Mouse (Mus musculus) liver, embryonic 14.5 days (tissue): ENCODE measurements around the gene Sh2d1b2. TPM values are rescaled to one million over a fixed set of nuclear protein-coding genes. Genes with fewer than 3 reads are reported as not detected.
"Not testable (repeated sequence)": the region's sequence is repeated elsewhere in the genome, so short reads cannot be mapped to it uniquely, and the experiment has no call there.

Experiments used
- ATAC-seq: fragments of 200-750 bp; cut with Nextera tagmentation; 2 replicates; pipeline ENCODE4 v1.8.0; 2017; ENCODE audit warnings: moderate number of reproducible peaks, mild to moderate bottlenecking, moderate library complexity; ENCODE audit not compliant: insufficient read depth
- DNase-seq, 3 experiments: peaks; one replicate each; pipeline ENCODE4 v3.0.0-alpha.2; 2012 to 2013; ENCODE audit warnings: low read depth in 3 of 3, low spot score in 3 of 3
- H3K27ac ChIP-seq: fragments of 300-500 bp; sonication (generic); 2 replicates; pipeline ENCODE4 v1.5.1; 2014; ENCODE audit warnings: moderate library complexity, mild to moderate bottlenecking, control low read depth, inconsistent platforms
- H3K27me3 ChIP-seq: fragments of 300-500 bp; sonication (generic); 2 replicates; pipeline ENCODE4 v1.6.1; 2014; ENCODE audit warnings: mild to moderate bottlenecking, low read length, moderate library complexity; ENCODE audit not compliant: control insufficient read depth, insufficient read depth
- H3K36me3 ChIP-seq: fragments of 300-500 bp; sonication (generic); replicated peaks from 2 replicates; pipeline ENCODE4 v1.6.1; 2014; ENCODE audit warnings: low read depth; ENCODE audit not compliant: control insufficient read depth, insufficient read depth
- H3K4me1 ChIP-seq, 2 experiments: fragments of 200-500 bp in 1 of 2; fragments of 300-500 bp in 1 of 2; sonication (generic) in 1 of 2; replicated peaks; 2 replicates each; pipeline ENCODE4 v1.6.1; 2012 to 2014; ENCODE audit warnings: antibody characterized with exemption in 1 of 2, inconsistent platforms in 1 of 2, low read length in 1 of 2; ENCODE audit not compliant: control insufficient read depth in 2 of 2, insufficient read depth in 2 of 2
- H3K4me2 ChIP-seq: fragments of 300-500 bp; sonication (generic); 2 replicates; pipeline ENCODE4 v1.6.1; 2014; ENCODE audit warnings: low read depth, mild to moderate bottlenecking, control low read depth, moderate library complexity
- H3K4me3 ChIP-seq, 2 experiments: fragments of 200-500 bp in 1 of 2; fragments of 300-500 bp in 1 of 2; sonication (generic) in 1 of 2; 2 replicates each; pipeline ENCODE4 v1.5.1; 2012 to 2014; ENCODE audit warnings: low read depth in 2 of 2, low read length in 2 of 2, mild to moderate bottlenecking in 2 of 2, control low read depth in 1 of 2, inconsistent platforms in 1 of 2, moderate library complexity in 1 of 2; ENCODE audit not compliant: insufficient read depth in 1 of 2
- H3K9ac ChIP-seq: fragments of 300-500 bp; sonication (generic); replicated peaks from 2 replicates; pipeline ENCODE4 v1.6.1; 2014; ENCODE audit warnings: mild to moderate bottlenecking, control low read depth, moderate library complexity
- H3K9me3 ChIP-seq: fragments of 300-500 bp; sonication (generic); 2 replicates; pipeline ENCODE4 v1.6.1; 2016; ENCODE audit warnings: low read length, mixed read lengths; ENCODE audit not compliant: control insufficient read depth
- CTCF ChIP-seq: IDR thresholded peaks from 2 replicates; pipeline ENCODE4 v1.5.1; 2016; ENCODE audit warnings: antibody characterized with exemption, low read depth, control low read depth
- EP300 ChIP-seq: IDR thresholded peaks from 2 replicates; pipeline ENCODE4 v1.6.1; 2016; ENCODE audit warnings: antibody characterized with exemption, low read depth
- WGBS: fragments of 180-500 bp; shearing (Covaris S2); extraction: QIAGEN DNeasy Blood & Tissue Kit; methylation state at CpG from one replicate; pipeline ENCODE4 v1.1.7; 2014; ENCODE audit not compliant: insufficient replicate concordance; 5-methylcytosine and 5-hydroxymethylcytosine counted together
- polyA plus RNA-seq, 2 experiments: library from polyadenylated mRNA; depleted of rRNA in 1 of 2; stranded (reverse) in 1 of 2; unstranded in 1 of 2; fragments of >200 nt; fragmentation: Nextera tagmentation in 1 of 2; extraction: Ambion mirVana in 1 of 2; gene quantifications; 2 replicates each; pipeline versions ENCODE4 v1.2.1 to v1.2.3; 2012 to 2014

Sh2d1b2 gene
- polyA plus RNA-seq (2012; rRNA removed) (not detected in 2 replicates), polyA plus RNA-seq (2014; fragmentation: Nextera tagmentation; extraction: Ambion mirVana) (not detected in 2 replicates)

DNA sequence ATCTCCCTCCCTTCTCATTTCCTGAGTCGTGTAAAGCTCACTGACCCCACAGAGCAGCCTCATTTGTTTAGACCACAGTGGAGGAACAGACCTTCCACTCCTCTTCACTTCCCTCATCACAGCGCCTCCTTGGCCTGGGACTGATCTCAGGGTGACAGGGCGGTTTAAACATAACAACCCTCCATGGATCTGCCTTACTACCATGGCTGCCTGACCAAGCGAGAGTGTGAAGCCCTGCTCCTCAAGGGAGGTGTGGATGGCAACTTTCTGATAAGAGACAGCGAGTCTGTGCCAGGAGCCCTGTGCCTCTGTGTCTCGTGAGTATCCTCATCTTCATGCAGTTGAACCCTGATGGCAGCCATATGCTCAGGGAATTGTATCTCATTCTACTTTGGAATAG is at the start of gene Sh2d1b2:
TSS of gene Sh2d1b2 (plus strand) at position 62 of the 400 bp plus-strand sequence.
- not testable (repeated sequence) for H3K36me3 ChIP-seq, H3K9ac ChIP-seq, DNase-seq, H3K9me3 ChIP-seq, H3K4me2 ChIP-seq, H3K27me3 ChIP-seq, H3K27ac ChIP-seq, H3K4me1 ChIP-seq, ATAC-seq, H3K4me3 ChIP-seq
- 34% methylated on average over 5 of the region's 6 CpGs for WGBS

- ATAC-seq (no peak), DNase-seq (no peak)
- Histone ChIP-seq H3K4me3 (no peak overlapping the region), H3K27me3 (no peaks in the 10 kb centered on the region), H3K27ac (no peak overlapping the region), H3K9me3 (no peaks in the 10 kb centered on the region), H3K4me2 (no peak overlapping the region), H3K36me3 (no peaks in the 10 kb centered on the region), H3K9ac (no peak overlapping the region), H3K4me1 (no peaks in the 10 kb centered on the region)
- TF ChIP-seq CTCF (no peak), EP300 (no peak)
- 40% methylated on average over 3 of the region's 3 CpGs for WGBS
Measured at GRCm38 (mm10) chr1:170185137-170185536, 47.4 kb upstream of the Sh2d1b2 start.

GRCm38 (mm10) chr1:170186531-170186930 is 46.0 kb upstream of the Sh2d1b2 start:
- no peaks in the 10 kb centered on the region for H3K27me3 ChIP-seq
- no peaks in the 10 kb centered on the region for H3K4me1 ChIP-seq
- ATAC-seq (no peak), DNase-seq (no peak)
- WGBS, result 59% methylated on average over 5 of the region's 5 CpGs
- no peaks in the 10 kb centered on the region for H3K36me3 ChIP-seq
- TF ChIP-seq CTCF (no peak), EP300 (no peak)
- H3K9me3 ChIP-seq, result no peaks in the 10 kb centered on the region
- H3K4me3 ChIP-seq, result no peak overlapping the region
- H3K9ac ChIP-seq, result no peak overlapping the region
- H3K4me2 ChIP-seq, result no peak overlapping the region
- H3K27ac ChIP-seq, result no peak overlapping the region

- Histone ChIP-seq H3K9me3 (no peaks in the 10 kb centered on the region), H3K27me3 (no peaks in the 10 kb centered on the region), H3K4me3 (no peak overlapping the region), H3K4me1 (no peaks in the 10 kb centered on the region), H3K27ac (no peak overlapping the region), H3K9ac (no peak overlapping the region), H3K4me2 (no peak overlapping the region), H3K36me3 (peaks cover 8% of the 10 kb centered on the region)
- TF ChIP-seq CTCF (no peak), EP300 (no peak)
- 71% methylated on average over 11 of the region's 11 CpGs for WGBS
- DNase-seq, result no peak
- no peak for ATAC-seq
Measured at GRCm38 (mm10) chr1:170188601-170189000, 43.9 kb upstream of the Sh2d1b2 start.

DNA sequence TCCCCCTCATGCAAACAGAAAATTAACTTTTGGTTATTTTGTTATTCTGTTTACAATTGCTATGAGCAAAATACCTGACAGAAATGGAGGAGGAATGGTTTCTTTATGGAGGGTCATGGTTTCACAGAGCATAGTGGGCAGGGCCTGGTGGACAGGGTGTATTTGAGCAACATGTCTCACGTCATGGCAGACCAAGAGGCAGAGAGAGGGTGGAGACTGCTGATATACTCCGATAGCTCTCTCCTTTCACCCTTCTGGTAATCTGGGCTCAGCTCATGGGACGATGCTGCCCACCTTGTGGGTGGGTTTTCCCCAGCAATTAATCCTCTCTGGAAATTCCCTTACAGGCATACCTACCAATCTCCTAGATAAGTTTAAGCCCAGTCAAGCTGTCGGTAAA is 42.3 kb upstream of the Sh2d1b2 start:
- Histone ChIP-seq H3K36me3 (peaks cover 13% of the 10 kb centered on the region), H3K4me2 (no peak overlapping the region), H3K4me3 (no peak overlapping the region), H3K27ac (no peak overlapping the region), H3K4me1 (no peaks in the 10 kb centered on the region), H3K9me3 (no peaks in the 10 kb centered on the region), H3K9ac (no peak overlapping the region), H3K27me3 (no peaks in the 10 kb centered on the region)
- WGBS, result 49% methylated on average over 4 of the region's 4 CpGs
- DNase-seq (no peak), ATAC-seq (no peak)
- TF ChIP-seq CTCF, result no peak
- no peak for TF ChIP-seq EP300

DNA sequence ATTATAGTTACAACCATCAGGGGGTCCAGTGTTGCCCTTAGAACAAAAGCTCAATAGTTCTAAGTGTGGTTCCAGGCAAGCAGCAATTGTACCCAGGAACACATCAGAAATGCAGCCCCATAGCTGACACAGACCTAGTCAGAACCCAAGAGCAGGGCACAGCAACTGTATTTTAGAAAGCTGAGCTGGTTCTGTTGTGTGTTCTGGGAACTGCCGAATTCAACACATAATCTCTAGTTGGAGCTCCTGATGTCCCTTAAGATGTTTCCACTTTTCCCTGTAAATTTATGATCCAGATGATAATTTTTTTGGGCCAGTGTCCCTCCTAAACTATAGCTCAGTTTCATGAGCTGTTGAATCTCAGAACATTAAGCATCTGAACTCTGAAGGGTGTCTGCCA is 40.6 kb upstream of the Sh2d1b2 start:
- H3K4me2 ChIP-seq, result no peak overlapping the region
- no peak overlapping the region for H3K4me3 ChIP-seq
- ATAC-seq (no peak), DNase-seq (no peak)
- 86% methylated on average over 1 of the region's 1 CpGs for whole genome bisulfite sequencing
- peaks cover 20% of the 10 kb centered on the region for H3K36me3 ChIP-seq
- no peak overlapping the region for H3K27ac ChIP-seq
- no peaks in the 10 kb centered on the region for H3K4me1 ChIP-seq
- no peak for TF ChIP-seq CTCF
- no peak for TF ChIP-seq EP300
- no peaks in the 10 kb centered on the region for H3K9me3 ChIP-seq
- H3K27me3 ChIP-seq, result no peaks in the 10 kb centered on the region
- H3K9ac ChIP-seq, result no peak overlapping the region
